Mouse (Mus musculus): ENCODE results near the gene Btbd17.

Btbd17 gene

DNA sequence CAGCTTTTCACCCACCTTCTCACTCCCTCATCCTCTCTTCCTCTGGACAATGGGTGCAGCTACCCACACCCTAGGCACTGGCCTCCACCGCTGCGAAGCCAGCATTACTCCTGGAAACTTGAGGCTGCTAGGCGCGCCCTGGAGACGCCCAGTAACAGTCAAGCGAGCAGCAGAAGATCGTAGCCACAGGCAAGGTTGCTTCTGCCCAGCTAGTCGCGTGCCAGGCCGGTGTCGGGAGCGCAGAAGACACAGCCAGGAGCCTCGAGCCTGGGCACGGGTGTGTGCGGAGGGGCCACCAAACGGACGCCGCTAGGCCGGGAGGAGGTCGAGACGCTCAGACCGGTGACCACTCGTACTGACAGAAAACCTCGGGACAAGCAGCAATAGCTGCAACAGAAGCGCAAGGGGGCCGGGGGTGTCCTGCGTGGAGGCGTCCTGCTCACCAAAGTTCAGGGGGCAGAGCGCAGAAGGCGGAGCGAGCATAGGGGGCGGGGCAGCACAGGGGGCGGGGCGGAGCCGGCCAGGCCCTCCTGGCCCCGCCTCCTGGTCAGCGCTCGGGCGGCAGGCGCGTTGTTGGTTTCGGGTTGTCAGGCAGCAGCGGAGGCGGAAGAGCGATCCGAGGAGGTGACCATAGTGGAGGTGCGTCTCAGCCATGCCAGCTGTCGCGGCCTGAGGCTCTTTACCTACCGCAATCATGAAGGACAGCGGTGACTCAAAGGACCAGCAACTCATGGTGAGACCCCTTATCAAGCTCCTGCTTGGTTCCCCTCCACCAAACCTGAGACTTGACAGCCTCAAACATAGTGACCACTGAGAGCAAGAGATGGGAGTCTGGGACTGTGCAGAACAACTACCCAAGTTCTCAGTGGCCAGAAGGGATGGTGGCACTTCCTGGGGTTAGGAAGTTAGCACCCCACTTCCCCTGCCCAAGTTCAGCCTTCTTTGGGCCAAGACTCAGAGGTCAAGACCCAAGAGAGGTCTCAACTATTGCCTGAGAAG is 30.6 kb downstream of the Btbd17 start, which contains the start of gene Kif19a:
Kif19a (plus strand) TSS at position 569 of the 999 bp plus-strand sequence.
- peak; percentile 78 for DNase-seq (ENCODE audit: extremely low spot score)

DNA sequence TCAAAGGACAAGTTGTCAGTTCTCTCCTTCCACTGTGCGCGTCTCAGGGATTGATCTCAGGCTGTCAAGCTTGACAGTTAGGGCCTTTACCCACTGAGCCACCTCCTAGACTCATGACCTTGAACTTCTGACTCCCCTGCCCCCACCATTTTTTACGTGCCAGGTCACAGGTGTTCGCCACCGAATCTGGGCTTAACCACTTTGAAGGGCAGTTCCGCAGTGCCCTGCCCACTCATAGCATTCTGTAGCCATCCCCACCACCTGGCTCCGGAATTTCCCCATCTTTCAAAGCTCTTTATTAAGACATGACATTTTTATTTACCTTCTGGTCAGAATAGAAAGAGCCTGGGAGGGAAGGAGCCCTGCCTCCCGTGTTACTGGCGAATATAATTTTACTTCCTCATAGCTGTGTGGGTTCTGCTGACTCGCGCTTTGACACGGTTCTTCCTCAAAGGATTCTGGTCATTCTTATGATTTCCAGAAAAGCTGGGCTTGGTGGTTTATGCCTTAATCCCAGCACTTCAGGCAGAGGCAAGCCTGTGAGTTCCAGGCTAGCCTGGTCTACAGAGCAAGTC is 48.1 kb downstream of the Btbd17 start:
- DNase-seq (ENCODE audit: extremely low spot score) = no peak

DNA sequence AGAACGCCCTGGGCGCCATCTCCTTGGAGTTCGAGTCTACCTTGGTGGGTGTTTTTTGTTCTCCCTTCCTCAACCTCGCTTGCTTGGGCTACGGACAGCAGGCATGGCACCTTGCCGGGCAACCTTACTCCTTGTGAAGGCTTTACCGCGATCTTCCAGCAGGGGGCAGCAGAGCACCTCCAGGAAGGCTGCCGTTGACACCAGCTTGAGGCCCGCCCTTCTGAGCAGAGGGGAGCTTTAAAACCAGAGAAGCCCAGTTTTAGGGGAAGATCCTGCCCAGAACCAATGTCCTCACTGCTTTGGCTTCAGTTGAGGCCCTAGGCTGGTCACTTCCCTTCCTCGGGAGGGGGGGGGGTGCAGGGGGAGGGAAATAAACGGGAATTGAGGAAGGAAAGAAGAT is 50.6 kb downstream of the Btbd17 start:
- DNase-seq (ENCODE audit: extremely low spot score) = peak; percentile 92

DNA sequence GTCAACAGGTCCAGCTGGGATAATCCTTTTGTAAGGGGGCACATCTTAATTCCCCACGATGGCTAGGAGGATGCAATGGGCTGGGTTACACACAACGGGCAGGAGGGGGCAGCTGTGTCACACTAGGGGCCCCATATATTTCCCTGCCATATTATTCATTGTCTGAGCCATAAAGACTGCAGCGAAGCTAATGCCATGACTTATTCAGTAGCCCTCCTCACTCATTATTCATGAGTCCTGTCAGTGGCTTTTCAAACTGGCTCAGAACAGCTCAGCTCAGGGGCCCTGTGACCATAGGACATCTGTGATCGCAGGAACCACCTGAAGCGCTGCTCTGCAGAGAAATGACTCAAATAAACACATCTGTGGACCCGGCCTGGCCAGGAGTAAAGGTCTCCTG is 54.3 kb downstream of the Btbd17 start:
- no peak for DNase-seq (ENCODE audit: extremely low spot score)

Measured in embryo, embryonic 9.5 days (tissue).